Mouse (Mus musculus) mammary gland, adult 2 months (tissue): ENCODE results near the gene Nobox. TPM values are rescaled to one million over a fixed set of nuclear protein-coding genes. Genes with fewer than 3 reads are reported as not detected.

Experiments
- polyA plus RNA-seq: library from polyadenylated mRNA; depleted of rRNA; stranded (reverse); fragments of >200 nt; gene quantifications from 2 replicates; pipeline ENCODE4 v1.2.3, GENCODE M21; 2012; ENCODE audit warnings: low replicate concordance; rRNA removed

The Nobox gene
- polyA plus RNA-seq: not detected in 2 replicates

DNA sequence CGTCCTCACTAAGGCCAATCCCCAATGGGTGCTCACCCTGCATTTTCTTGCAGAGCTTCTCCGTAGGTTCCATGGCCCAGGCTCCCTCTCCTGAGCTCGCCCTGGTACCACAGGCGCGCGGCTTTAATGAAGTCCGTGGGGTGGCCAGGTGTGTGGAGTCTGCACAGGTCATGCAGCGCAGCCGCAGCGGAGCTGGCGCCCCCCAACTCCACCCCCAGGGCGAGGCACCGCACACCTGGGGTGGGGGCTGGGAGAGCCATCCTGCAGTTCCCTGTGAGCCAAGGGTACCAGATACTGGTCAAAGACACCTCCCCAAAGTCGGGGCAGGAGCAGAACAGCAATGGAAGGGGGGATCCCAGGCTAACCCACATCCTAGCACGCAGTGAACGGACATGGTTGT is at the start of gene Nobox:
Gene Nobox (minus strand): TSS at position 101 of the 400 bp plus-strand sequence.

GRCm38 (mm10) chr6:43265363-43266041 is 43.9 kb downstream of the Nobox start, which contains the start of gene Arhgef5:
Arhgef5 (plus strand) TSS chr6:43265582.

Other genes starting within 250 kb of the Nobox start
- not detected in 2 replicates for gene Olfr441, start 203.2 kb downstream of the Nobox start, polyA plus RNA-seq
- gene Olfr237-ps1, start 163.0 kb downstream of the Nobox start, polyA plus RNA-seq: not detected in 2 replicates
- gene Olfr437, start 146.3 kb downstream of the Nobox start, polyA plus RNA-seq: not detected in 2 replicates
- not detected in 2 replicates for gene Olfr13, start 137.4 kb downstream of the Nobox start, polyA plus RNA-seq
- gene Olfr435, start 112.4 kb downstream of the Nobox start, polyA plus RNA-seq: not detected in 2 replicates
- gene Olfr434, start 96.5 kb downstream of the Nobox start, polyA plus RNA-seq: not detected in 2 replicates
- not detected in 2 replicates for gene Olfr47, start 78.0 kb downstream of the Nobox start, polyA plus RNA-seq
- 7.3 and 17.8 TPM in 2 replicates for gene Arhgef5, start 44.0 kb downstream of the Nobox start, polyA plus RNA-seq